Mouse (Mus musculus) gastrocnemius, adult 18-20 months (tissue): ENCODE data around the gene Mgat3. TPM values are rescaled to one million over a fixed set of nuclear protein-coding genes. Genes with fewer than 3 reads are reported as not detected.

ENCODE experiments used
- DNase-seq: peaks from one replicate; pipeline ENCODE4 v3.0.0; 2021; ENCODE audit warnings: low spot score
- total RNA-seq, 2 experiments: library from RNA; stranded (reverse); gene quantifications; 2 replicates each; pipeline ENCODE4 v1.2.3; 2021

Gene Mgat3
- total RNA-seq, 2 experiments from 2014 or later: 0.43 to 1.2 TPM

DNA sequence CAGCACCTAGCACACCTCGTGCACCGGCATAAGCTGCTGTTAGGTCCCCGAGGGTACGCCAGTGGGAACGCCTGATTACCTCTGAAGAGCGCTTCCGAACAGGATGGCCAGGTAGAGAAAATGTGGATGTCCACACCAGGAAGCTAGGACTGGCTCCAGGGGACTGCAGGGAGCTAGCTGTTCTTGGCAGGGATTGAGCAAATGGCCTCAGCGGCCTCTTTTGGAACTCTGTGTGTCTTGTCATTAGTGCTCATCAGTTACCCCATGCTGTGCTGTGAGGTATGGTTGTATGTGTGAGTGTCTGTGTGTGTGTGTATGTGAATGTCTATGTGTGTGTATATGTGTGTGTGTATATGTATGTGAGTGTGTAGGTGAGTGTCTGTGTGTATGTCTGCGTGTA, 1.8 kb downstream of the Mgat3 start:
- DNase-seq: no peak

DNA sequence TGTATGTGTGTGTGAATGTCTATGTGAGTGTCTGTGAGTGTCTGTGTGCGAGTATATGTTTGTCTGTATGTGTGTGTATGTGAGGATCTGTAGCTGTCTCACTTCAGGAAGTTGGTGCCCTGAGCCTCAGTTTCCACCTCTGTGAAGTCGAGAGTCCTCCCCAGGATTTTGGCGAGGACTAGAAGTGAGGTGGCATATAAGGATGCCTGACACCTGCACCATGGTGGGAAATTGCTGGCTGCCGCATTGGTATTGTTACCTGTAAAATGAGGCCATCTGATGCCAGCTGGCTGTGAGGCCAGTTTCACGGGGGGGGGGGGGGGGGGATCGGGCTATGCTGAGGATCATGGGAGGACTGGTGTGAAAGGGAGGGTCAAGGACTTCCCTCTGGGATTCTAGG, 2.2 kb downstream of the Mgat3 start:
- no peak for DNase-seq

DNA sequence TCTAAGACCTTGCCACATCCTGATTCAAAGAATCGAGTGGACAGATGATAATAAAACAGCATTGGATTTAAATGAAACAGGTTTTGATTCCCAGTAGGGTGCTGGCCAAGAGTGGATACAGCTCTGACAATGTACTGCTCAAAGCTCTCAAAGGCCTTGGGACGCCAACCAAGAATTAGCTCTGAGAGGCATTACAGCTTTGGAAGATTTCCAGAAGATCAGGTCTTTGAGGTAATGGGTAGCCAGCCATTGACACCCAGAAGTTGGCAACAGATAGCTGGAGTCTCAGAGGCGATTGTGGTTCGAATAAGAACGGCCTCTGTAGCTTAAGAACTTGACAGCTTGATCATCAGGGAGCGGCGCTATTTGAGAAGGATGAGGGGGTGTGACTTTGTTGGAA, 8.0 kb downstream of the Mgat3 start:
- no peak for DNase-seq

DNA sequence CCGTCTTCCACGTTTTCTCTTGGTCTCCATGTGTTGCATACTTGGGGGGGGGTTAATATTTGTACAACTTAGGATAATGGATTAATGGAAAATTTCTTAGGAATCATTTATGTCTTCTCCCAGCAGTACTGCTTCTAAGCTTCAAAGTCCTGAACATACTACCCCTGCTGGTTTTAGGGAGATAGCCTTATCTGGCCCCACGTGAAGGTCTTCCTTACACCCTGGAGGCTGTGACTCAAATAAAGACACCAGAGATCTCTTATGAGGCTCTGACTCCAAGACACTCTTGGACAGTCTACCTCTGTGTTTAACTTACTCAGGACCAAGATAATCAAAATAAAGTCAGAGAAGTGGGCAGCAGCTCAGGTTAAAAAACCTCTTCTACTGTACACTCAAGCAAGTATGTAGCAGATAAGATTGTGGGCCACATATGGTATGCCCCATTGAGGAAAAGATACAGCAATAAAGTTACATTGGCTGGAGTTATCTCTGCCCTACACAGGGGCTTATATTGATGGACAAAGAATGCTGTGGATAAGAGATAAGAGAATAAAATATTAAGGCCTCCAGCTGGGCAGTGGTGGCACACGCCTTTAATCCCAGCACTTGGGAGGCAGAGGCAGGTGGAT, 8.7 kb downstream of the Mgat3 start:
- no peak for DNase-seq

DNA sequence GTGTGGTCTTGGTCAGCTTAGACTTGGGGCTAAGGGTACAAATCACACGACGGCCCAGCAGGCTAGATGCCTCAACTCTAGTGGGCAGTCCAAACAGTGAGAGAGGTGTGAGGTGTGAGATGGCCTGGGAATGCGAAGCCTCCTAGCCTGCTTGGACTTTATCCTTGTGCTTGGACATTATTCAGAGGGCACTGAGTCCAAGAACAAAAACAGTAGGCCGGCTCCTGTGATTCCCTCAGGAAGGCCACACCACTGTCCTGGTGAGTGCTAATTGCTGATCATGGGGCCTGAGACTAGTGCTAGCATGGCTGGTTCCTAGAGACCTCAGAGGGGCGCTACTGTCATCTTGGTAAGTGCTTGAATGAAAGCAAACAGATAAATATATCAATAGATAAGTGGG, 15.4 kb downstream of the Mgat3 start:
- no peak for DNase-seq

DNA sequence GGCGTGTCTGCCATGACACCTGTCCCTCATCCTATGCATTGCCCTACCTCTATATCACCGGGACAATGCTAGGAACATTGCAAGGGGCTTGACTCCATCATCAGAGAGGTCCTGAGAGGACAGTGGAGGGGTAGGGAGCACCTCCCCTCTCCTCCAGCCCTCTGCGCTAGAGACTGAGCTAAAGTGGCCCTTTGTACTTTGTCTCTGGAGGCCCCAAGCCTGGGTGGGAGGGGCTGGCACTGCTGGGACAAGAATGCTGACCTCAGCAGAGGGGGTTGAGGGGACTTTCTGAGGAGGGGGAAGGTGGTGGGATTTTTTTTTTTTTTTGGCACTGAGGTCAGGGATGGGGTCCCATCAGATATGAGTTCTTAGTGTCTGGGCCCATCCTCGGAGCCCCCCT, 16.6 kb downstream of the Mgat3 start:
- DNase-seq: no peak

DNA sequence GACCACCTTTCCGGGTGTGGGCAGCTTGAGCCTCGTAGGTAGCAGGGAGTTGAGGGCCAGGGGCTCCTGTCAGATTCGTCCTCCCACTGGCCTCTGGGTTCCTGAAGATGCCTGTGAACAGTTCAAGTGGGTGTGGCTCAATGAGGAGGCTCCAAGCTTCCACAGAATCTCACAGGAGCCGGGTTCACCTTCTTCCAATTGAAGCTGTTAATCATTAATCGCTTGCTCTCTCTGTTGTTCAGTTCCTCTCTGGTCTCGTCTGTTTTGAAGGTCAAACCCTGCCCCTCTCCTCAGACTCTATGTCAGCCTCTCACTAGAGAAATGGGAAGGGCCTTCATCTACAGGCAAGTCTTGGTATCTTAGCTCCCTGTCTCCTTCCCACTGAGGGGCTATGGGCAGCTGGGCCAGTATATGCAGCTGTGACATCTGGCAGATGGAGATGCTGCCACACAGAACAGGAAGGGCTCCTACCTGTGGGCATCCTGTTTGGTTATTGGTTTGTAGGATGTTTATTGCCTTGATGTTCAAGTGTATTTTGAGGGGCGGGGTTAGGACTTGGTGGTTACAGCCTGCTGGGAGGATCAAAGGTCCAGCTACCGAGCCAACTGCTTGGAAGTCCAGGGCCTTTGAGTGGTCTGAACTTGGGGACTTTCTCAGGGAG, 18.2 kb downstream of the Mgat3 start:
- no peak for DNase-seq

DNA sequence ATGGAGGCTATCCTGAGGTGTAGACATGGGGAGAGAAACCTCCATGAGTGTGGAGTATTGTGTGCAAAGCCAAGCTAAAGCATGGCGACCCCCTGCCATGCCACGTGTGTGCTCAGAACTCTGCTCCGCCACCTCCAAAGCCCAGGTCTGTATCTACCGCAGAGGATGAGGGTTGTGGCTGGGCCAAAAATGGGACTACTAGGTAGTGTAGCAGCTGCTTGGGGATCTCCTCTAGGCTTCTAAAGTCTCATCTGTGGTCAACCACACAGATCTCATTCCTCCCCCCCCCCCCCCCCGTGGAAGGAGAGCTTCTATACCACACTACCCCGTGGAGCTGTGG, 18.7 kb downstream of the Mgat3 start:
- no peak for DNase-seq

DNA sequence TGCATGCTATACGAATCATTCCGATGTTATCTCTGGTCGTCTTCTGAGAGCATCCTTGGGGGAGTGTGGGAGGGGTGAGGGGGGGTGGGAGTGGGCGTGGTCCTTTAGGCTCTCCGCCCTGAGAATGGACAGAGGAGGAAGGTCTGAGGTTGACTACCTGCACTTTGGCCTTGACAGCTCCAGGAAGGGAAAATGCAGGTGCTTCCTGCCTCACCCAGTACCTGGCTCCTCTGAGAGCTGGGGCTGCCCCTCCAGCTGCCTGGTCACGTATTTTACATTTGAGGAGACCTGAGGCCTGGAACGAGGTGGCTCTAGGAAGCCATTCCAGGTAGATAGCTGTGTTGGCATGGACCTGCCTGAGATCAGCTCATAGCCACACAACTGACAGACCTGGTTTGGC, 19.3 kb downstream of the Mgat3 start:
- no peak for DNase-seq

DNA sequence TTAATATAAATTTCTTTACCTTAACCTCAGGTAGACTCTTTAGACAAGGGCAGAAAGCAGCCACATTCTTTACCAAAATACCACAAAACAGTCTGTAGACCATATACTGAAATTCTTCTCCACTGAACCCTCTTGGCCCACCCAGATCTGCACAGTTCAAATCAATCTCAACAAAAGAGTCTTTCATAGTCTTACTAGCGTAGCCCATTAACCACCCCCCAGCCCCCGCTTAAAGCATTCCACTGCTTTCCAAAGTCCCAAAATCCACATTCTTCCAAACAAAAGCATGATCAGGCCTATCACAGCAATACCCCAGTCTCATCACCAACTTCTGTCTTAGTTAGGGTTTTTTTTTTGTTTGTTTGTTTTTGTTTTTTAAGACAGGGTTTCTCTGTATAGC, 26.0 kb downstream of the Mgat3 start:
- no peak for DNase-seq

DNA sequence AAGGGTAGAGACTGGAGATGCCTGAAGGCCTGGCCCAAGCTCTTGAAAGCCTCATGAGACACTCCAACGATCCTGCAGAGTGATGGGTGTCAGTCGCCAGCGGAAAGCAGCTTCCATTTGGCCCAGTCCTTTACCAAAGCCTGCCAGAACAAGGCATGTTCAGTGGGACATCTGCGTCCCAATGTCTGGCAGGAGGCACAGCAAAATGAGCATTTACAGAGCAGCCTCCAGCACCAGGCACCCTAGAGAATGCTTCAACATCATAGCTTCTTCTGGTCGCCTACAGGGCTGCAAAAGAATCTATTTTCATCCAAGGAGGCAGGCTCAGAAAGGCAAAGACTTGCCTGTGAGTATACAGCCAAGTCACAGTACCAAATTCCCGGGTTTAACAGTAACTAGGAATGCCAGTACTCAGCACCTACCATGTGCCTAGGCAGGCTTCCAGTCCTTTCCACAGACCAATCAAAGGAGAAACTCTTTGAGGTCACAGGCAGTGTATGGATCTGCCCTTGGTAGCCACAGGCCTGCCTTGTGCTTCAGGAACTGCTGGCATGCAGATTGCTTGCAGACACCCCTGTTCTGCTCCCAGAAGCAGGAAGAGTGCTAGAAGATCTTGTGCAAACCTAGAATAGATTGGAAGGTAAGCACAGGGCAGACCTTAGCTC, 28.7 kb downstream of the Mgat3 start:
- DNase-seq: no peak

DNA sequence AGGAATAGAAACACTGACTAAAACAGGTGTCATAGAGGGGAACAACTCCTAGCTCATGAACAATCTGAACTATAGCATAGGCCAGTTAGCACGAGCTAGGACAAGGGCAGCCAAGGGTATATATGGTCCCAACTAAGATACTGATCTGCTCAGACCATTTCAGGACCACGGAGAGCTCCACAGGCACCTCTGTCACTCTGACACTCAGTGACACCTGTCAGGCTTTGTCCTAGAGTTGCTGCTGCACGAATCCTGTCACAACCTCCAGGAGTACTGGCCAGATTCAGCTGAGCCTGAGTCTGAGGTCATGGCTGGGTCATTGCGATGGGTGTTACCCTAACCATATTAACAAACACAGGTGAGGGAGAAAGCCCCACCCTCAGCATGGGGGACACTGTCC, 29.9 kb downstream of the Mgat3 start:
- no peak for DNase-seq

DNA sequence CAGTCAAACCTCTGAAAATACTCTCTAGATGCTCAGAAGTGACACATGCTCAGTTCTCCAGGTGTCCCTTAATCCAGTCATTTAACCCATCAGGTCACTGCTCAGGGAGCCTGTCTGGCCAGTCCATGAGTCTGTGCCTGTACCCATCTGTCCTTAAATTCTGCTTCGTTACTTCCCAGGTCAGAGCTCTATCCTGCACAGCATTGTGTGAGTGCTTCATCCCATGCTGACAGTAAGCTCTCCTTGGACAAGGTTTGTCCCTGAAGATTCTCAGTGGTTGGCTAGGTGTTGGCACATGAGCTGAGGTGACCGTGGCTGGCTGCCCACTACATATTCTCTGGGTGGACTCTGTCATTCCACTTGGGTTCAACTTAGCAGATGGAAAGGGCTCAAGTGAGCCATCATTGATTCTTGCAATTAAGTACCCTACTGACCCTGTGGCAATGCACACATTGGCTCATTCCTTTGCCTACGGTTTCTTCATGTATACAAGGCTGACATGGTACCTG, 32.6 kb downstream of the Mgat3 start:
- DNase-seq: no peak

DNA sequence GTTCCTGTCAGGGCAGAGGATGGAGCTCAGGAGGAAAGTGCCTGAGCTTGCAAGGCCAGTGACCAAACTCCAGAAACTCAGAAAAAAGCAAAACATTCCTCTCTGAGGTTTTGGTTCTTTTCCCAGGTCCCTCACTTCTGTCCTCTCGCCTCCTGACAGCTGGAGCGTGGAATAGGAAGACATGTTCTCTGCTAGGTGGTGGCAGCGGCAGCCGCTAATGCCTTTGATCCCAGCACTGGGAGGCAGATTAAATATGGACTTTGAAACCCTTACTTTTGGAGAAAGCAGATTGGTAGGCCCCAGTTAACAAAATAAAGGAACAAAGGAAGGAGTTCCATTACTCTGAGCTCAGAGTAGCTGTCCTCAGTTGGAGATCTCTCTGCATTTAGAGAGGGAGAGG, 34.9 kb downstream of the Mgat3 start:
- DNase-seq: no peak

DNA sequence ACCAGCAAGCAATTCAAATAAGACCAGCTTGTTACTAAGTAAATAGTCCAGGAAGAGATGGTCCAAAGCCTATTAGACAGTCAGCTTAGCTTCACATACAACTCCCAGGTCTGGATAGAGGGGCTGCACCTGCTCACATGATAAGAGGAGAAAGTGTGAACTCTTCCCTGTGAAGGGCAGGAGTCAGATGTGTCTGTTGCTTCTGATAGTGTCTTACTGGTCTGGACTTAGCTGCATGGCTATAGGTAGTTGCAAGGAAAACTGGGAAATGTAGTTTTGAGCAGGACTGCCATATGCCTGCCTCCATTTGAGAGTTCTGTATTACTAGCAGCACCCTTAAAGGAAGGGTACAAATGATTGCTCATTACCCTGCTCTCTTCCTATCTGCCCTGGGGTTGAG, 40.2 kb downstream of the Mgat3 start:
- DNase-seq: no peak

DNA sequence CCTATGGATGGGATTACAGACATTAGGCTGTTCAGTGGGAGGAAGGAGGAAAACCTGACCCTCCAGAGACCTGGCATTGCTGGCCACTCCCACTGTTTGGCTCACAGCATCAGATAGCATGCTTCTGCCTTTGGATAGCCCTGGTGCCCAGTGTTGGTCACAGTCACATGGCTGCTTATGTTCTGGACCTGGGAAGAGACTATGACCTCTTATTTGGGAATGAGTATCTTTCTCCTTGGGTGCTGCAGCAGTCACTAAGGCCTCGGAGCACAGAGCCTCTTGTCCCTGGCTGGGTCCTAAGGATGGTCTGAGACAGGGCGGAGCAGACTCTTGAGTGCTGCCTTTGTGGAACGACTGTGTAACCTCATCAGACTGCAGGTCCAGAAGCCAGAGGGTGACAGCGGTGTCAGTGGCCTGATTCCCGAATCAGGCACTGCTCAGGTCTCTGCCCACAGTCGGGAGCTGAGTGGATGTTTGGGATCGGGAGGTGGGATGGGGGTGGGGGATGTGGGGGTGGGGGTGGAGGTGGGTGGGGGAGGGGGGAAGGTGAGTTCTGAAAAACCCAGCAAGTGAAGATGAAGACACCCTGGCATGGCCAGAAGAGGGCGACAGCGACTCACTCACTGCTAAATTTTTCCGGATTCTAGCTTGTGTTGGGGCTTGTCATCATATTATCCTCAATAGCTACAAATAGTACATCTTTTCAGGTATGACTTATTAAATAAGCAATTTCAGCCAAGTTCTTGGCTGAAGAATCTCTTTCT, 42.4 kb downstream of the Mgat3 start:
- DNase-seq: no peak

DNA sequence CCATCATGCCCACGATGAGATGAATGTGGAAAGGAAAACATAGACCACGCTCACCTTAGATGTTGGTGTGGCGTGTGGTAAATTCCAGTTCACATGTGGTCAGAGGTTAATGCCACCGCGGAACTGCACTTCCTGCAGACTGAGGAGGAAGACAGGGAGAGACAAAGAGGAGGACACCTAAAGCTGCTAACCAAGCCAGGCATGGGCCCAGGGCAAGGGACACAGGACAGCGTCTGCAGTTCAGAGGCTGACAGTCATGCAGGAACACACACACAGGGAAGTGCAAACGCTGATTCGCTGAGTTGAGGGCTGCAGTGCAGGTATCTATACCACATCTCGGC, 42.9 kb downstream of the Mgat3 start:
- DNase-seq: no peak

DNA sequence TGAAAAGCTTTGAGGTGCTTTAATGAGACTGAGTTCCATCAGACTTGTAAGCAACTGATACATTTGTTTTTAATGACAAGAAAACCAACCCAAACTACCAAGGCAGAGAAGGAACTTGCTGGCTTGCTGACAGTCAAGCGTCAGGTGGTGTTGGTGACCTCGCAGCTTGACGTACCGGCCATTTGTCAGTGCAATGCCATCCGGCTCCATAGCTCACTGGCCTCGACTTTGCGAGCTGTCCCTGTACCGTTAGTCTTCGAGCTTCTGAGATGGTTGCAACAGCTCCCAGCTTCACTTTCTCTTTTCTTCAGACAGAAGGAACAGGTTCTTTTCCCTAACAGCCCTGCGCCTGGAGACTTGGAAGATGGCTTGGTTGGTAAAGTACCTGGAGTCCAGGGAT, 44.0 kb downstream of the Mgat3 start:
- no peak for DNase-seq

DNA sequence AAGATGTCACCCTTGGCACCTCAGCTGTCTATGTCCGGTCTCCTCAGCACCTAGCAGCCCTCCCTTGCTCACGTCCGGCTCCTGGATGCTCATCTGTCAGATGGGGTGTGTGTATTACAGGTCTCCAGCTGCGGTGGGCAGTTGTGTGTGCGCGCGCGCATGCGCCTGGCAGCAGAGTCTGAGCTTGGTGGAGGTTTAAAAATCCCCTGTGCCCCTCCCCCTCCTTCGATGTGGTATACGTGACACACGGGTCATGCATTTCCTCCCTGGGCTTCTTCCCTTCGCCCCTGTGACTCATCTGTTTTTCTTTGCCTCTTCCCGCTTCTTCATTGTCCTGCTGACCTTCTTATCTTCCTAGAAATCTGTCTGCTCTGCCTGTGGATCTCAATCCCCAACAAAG, 45.7 kb downstream of the Mgat3 start:
- no peak for DNase-seq

DNA sequence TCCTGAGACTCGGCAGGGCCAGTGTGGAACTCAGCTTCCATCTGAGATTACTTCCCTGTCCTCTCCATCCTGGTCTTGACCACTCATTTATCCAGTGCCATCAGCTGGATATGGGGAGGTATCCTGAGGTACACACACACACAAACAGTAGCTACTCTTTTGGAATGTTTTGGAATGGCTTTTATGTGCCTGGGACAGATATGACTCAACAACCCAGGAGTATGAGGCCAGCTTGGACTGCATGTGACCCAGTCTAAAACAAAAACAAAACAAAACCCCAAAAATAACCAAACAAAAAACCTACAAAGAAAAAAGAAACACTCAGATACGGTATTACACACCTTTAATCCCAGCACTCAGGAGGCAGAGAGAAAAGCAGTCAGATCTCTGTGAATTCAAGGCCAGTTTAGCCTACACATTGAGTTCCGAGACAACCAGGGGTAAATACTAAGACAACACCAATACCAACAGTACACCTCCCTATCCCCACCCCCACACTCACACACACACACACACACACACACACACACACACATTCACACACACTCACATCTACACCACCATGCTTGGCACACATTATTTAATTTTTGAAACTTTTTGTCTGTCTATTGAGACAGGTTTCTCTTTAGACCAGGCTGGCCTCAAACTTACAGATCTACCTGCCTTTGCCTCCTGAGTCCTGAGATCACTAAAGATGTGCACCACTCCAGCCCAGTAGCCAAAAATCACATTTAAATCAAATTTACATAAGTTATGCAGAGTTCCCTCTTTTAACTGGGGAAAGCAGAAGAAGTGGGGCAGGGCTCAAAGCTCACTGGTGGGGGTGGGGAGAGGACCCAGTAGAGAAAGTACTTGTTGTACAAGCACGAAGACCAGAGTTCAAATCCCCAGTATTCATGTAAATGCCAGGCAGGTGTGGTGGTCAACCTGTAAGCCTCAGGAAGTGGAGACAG, 46.5 kb downstream of the Mgat3 start:
- DNase-seq: no peak

DNA sequence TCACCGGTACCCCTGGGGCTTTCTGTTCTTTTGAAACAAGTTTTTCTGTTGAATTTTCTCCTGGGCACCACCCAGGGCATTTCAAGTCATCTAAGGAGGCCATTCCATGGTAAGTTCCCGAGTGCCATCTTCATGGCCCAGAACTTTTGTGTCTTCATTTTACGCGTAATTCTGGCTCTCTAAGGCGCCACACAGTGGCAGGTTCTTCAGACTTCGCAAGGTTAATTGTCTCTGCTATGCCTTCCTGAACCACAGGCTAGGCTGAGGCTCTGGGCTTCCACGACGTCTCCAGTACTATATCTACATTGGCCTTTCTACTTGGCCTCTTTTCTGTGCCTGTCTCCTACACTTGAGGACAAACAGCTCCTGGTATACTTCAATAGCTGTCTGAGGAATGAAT, 47.5 kb downstream of the Mgat3 start:
- no peak for DNase-seq
